Mouse (Mus musculus) small intestine, adult 2 months (tissue): Measurements from ENCODE around the gene Ndufa4l2.
A peak's percentile ranks its signal among the peaks of the same experiment; 100 is the strongest.

Experiments
- CTCF ChIP-seq: fragments of 200-500 bp; IDR thresholded peaks from 2 replicates; pipeline ENCODE4 v1.5.1; 2012; ENCODE audit warnings: low read depth, mild to moderate bottlenecking, control low read depth, inconsistent platforms, low read length, moderate library complexity, mixed read lengths; ENCODE audit not compliant: insufficient replicate concordance, insufficient read length; ENCODE audit errors: extremely low read depth
- POLR2A ChIP-seq: fragments of 200-500 bp; IDR thresholded peaks from 2 replicates; pipeline ENCODE4 v1.6.1; 2012; ENCODE audit warnings: low read depth, mild to moderate bottlenecking, control low read depth, inconsistent platforms, low read length, moderate library complexity

- peak; percentile 65; the same call in 1 of the 2 replicates for TF ChIP-seq CTCF
- no peak for TF ChIP-seq POLR2A
These were observed 22.0 kb downstream of the Ndufa4l2 start for GRCm38 (mm10) chr10:127536586-127537314.
